Mouse (Mus musculus): ENCODE results near the gene Jmjd6. TPM values are rescaled to one million over a fixed set of nuclear protein-coding genes. Genes with fewer than 3 reads are reported as not detected.

Jmjd6 gene
- polyA plus RNA-seq, 1 experiment from 2014 or later = 94.4 TPM

- Histone ChIP-seq H3K27ac (0 out of 2 replicates have a peak overlapping the region, but pooled peaks have one; percentile 10), H3K9me3 (no peaks in the 10 kb centered on the region)
- ATAC-seq (ENCODE audit: low FRiP score, low read depth) = no peak
These were observed 35.2 kb downstream of the Jmjd6 start for GRCm38 (mm10) chr11:116807938-116808606.

GRCm38 (mm10) chr11:116807526-116807925 lies 35.7 kb downstream of the Jmjd6 start:
- Histone ChIP-seq H3K36me3 (peaks cover 8% of the 10 kb centered on the region), H3K4me3 (no peak overlapping the region), H3K9ac (no peak overlapping the region), H3K27me3 (replicated peaks) (no peaks in the 10 kb centered on the region), H3K27ac (no peak overlapping the region), H3K4me1 (peaks cover 25% of the 10 kb centered on the region), H3K9me3 (no peaks in the 10 kb centered on the region), H3K4me2 (replicated peaks) (no peak overlapping the region)
- no peak for ATAC-seq (ENCODE audit: low FRiP score, low read depth)
- WGBS = 81% methylated on average over 3 of the region's 3 CpGs

More at GRCm38 (mm10) chr11:116807938-116808606, 35.2 kb downstream of the Jmjd6 start:
- Histone ChIP-seq H3K4me3 (no peak overlapping the region), H3K27me3 (replicated peaks) (no peaks in the 10 kb centered on the region), H3K9ac (no peak overlapping the region), H3K4me2 (replicated peaks) (no peak overlapping the region), H3K36me3 (peaks cover 8% of the 10 kb centered on the region), H3K4me1 (peaks cover 31% of the 10 kb centered on the region)
- WGBS = 32% methylated on average over 7 of the region's 7 CpGs

- WGBS = 77% methylated on average over 7 of the region's 7 CpGs
- H3K27ac ChIP-seq = no peak overlapping the region
- no peak overlapping the region for H3K9ac ChIP-seq
- H3K4me1 ChIP-seq = peaks cover 21% of the 10 kb centered on the region
- no peak for ATAC-seq (ENCODE audit: low FRiP score, low read depth)
- H3K9me3 ChIP-seq = no peaks in the 10 kb centered on the region
- H3K27me3 ChIP-seq (replicated peaks) = no peaks in the 10 kb centered on the region
- no peak overlapping the region for H3K4me2 ChIP-seq (replicated peaks)
- H3K36me3 ChIP-seq = peaks cover 8% of the 10 kb centered on the region
- H3K4me3 ChIP-seq = no peak overlapping the region
These were observed 36.1 kb downstream of the Jmjd6 start for GRCm38 (mm10) chr11:116807116-116807515.

- H3K9me3 ChIP-seq = no peaks in the 10 kb centered on the region
- no peaks in the 10 kb centered on the region for H3K27me3 ChIP-seq (replicated peaks)
- H3K36me3 ChIP-seq = peaks cover 8% of the 10 kb centered on the region
- no peak overlapping the region for H3K4me3 ChIP-seq
- ATAC-seq (ENCODE audit: low FRiP score, low read depth) = no peak
- WGBS = 85% methylated on average over 15 of the region's 15 CpGs
- H3K4me2 ChIP-seq (replicated peaks) = no peak overlapping the region
- no peak overlapping the region for H3K9ac ChIP-seq
- no peak overlapping the region for H3K27ac ChIP-seq
- peaks cover 15% of the 10 kb centered on the region for H3K4me1 ChIP-seq
These were observed 36.8 kb downstream of the Jmjd6 start for GRCm38 (mm10) chr11:116806136-116807071.

GRCm38 (mm10) chr11:116802709-116803108 lies 40.5 kb downstream of the Jmjd6 start:
- no peak for ATAC-seq (ENCODE audit: low FRiP score, low read depth)
- WGBS = 87% methylated on average over 5 of the region's 5 CpGs
- H3K27me3 ChIP-seq (replicated peaks) = no peaks in the 10 kb centered on the region
- H3K4me2 ChIP-seq (replicated peaks) = no peak overlapping the region
- H3K4me3 ChIP-seq = no peak overlapping the region
- no peak overlapping the region for H3K9ac ChIP-seq
- H3K9me3 ChIP-seq = no peaks in the 10 kb centered on the region
- peaks cover 2% of the 10 kb centered on the region; the same call in 1 of the 2 replicates for H3K36me3 ChIP-seq
- H3K4me1 ChIP-seq = no peaks in the 10 kb centered on the region
- H3K27ac ChIP-seq = no peak overlapping the region

GRCm38 (mm10) chr11:116801106-116801505 lies 42.1 kb downstream of the Jmjd6 start:
- H3K27ac ChIP-seq = no peak overlapping the region
- H3K27me3 ChIP-seq (replicated peaks) = no peaks in the 10 kb centered on the region
- 73% methylated on average over 5 of the region's 5 CpGs for WGBS
- no peak overlapping the region for H3K4me3 ChIP-seq
- ATAC-seq (ENCODE audit: low FRiP score, low read depth) = no peak
- no peak overlapping the region for H3K4me2 ChIP-seq (replicated peaks)
- no peak overlapping the region for H3K9ac ChIP-seq
- H3K36me3 ChIP-seq = no peaks in the 10 kb centered on the region
- no peaks in the 10 kb centered on the region for H3K4me1 ChIP-seq
- H3K9me3 ChIP-seq = no peaks in the 10 kb centered on the region

GRCm38 (mm10) chr11:116799364-116799763 lies 43.9 kb downstream of the Jmjd6 start:
- no peaks in the 10 kb centered on the region for H3K36me3 ChIP-seq
- no peak for ATAC-seq (ENCODE audit: low FRiP score, low read depth)
- WGBS = 92% methylated on average over 5 of the region's 5 CpGs

More at GRCm38 (mm10) chr11:116799364-116799763, 43.9 kb downstream of the Jmjd6 start:
- Histone ChIP-seq H3K4me2 (replicated peaks) (no peak overlapping the region), H3K4me1 (no peaks in the 10 kb centered on the region), H3K4me3 (no peak overlapping the region), H3K27ac (no peak overlapping the region), H3K9me3 (no peaks in the 10 kb centered on the region), H3K27me3 (replicated peaks) (no peaks in the 10 kb centered on the region), H3K9ac (no peak overlapping the region)

Other genes with a start within 250 kb of the Jmjd6 start
- gene Rhbdf2, start 216.4 kb downstream of the Jmjd6 start, polyA plus RNA-seq (2016; fragmentation: Nextera tagmentation; extraction: Ambion mirVana) = 4.9 and 6.5 TPM in 2 replicates
- gene Prcd, start 189.9 kb downstream of the Jmjd6 start, polyA plus RNA-seq (2016; fragmentation: Nextera tagmentation; extraction: Ambion mirVana) = 0.39 and 0.79 TPM in 2 replicates
- gene Cygb, start 189.1 kb downstream of the Jmjd6 start, polyA plus RNA-seq (2016; fragmentation: Nextera tagmentation; extraction: Ambion mirVana) = 6.7 and 6.9 TPM in 2 replicates
- 0.08 TPM in 1 of 2 replicates, not detected in the other for gene St6galnac1, start 67.9 kb downstream of the Jmjd6 start, polyA plus RNA-seq (2016; fragmentation: Nextera tagmentation; extraction: Ambion mirVana)
- 91.2 and 110 TPM in 2 replicates for gene Mxra7, start 15.4 kb downstream of the Jmjd6 start, polyA plus RNA-seq (2016; fragmentation: Nextera tagmentation; extraction: Ambion mirVana)
- 63.7 and 64.0 TPM in 2 replicates for gene Mettl23, start 171 bp downstream of the Jmjd6 start, polyA plus RNA-seq (2016; fragmentation: Nextera tagmentation; extraction: Ambion mirVana)
- 48.2 and 49.3 TPM in 2 replicates for gene Mfsd11, start 9.0 kb upstream of the Jmjd6 start, polyA plus RNA-seq (2016; fragmentation: Nextera tagmentation; extraction: Ambion mirVana)
- gene Srsf2, start 9.6 kb upstream of the Jmjd6 start, polyA plus RNA-seq (2016; fragmentation: Nextera tagmentation; extraction: Ambion mirVana) = 791 and 816 TPM in 2 replicates
- gene Mgat5b, start 75.4 kb upstream of the Jmjd6 start, polyA plus RNA-seq (2016; fragmentation: Nextera tagmentation; extraction: Ambion mirVana) = 26.8 and 30.1 TPM in 2 replicates

All from neural tube, embryonic 12.5 days (tissue).